Mouse (Mus musculus): ENCODE measurements around the gene Gm8159.
"Not testable (repeated sequence)": the region's sequence is repeated elsewhere in the genome, so short reads cannot be mapped to it uniquely, and the experiment has no call there.

The Gm8159 gene

DNA sequence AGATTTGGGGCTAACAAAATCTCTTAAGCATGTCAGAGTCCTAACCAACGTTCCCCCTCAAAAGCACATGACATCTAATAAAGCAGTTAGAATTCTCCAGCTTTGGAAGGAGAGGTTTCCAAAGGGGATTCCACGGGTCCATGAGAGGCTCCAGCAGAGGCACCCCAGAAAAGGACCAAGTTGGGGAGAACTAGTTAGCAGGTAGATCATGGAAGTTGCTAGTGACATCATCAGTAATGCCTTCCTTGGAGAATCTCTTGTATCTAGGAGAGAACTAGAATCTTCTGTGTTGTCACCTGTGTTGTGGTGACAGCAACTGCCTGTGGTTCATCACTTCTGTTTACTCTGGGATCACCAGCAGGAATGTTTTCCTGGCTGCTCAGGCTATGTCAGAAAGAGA, at the start of gene Gm8159:
Gene Gm8159 (plus strand): TSS at position 301 of the 400 bp plus-strand sequence.
- DNase-seq = not testable (repeated sequence)

DNA sequence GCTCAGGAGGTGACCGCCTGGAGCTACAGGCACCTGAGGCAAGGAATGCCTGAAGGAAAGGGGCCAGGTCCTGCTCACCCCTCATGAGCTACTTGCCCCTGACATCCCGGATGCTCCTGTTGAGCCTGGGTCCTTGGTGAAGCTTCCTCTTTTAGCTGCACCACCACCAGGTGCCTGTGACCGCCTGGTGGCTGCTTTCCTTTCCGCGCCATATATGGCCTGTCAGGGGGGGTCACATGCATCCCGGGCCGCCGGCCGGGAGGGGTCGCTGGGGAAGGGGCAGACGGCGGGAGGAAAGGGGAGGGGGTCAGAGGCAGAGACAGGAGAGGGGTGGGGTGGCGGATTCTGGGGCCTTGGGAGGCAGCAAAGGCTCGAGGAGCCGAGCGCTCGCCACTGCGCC, 17.2 kb downstream of the Gm8159 start:
- DNase-seq = not testable (repeated sequence)

DNA sequence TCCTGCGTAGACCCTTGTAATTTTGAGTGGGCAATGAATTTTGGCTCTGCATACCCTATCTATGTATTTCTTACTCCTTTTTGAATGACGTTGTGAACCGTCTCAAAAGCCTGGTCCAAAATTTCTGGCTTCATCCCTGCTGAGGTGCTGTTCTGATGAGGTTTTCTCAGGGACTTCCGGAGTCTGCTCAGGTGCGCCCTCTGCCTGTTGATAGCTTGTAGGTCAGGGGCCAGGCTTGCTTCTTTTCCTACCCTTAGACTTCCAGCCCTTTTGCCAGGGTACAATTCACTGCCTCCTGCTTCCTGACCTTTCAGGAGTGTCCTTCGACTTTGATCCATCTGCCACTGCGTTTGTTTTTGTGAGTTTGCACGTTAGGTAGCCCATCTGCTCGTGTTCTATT, 18.2 kb downstream of the Gm8159 start:
- DNase-seq = not testable (repeated sequence)

DNA sequence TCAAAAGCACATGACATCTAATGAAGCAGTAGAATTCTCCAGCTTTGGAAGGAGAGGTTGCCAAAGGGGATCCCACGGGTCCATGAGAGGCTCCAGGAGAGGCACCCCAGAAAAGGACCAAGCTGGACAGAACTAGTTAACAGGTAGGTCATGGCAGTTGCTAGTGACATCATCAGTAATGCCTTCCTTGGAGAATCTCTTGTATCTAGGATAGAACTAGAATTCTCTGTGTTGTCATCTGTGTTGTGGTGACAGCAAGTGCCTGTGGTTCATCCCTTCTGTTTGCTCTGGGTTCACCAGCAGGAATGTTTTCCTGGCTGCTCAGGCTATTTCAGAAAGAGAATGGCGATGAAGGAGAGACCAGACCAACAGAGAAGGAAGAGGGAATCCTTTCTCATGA, 31.7 kb downstream of the Gm8159 start, which contains the start of gene Gm3239:
Gene Gm3239 (plus strand): TSS at position 301 of the 400 bp plus-strand sequence.
- not testable (repeated sequence) for DNase-seq
